In genomic region chr14:54954474-54954873, GRCm38 (mm10) we compare ENCODE assay signal across 27 mouse cellular contexts. TPM values are rescaled to one million over a fixed set of nuclear protein-coding genes. Genes with fewer than 3 reads are reported as not detected.
"Had no signal": no experiment of that assay in that cellular context is flagged by ENCODE, and none has a peak within 500 bp of the region (broad histone marks: within the 10 kb centered on the region; RNA-seq: fewer than 3 reads in every experiment).

No protein-coding gene starts in this region.

- H3K4me1 ChIP-seq: midbrain, embryonic 10.5 days; midbrain, embryonic 12.5 days; neural tube, embryonic 13.5 days; neural tube, embryonic 15.5 days had no signal

- H3K4me3 ChIP-seq: midbrain, embryonic 10.5 days; midbrain, embryonic 12.5 days; myocyte; neural tube, embryonic 13.5 days; neural tube, embryonic 15.5 days had no signal

- H3K27me3 ChIP-seq: midbrain, embryonic 12.5 days; neural tube, embryonic 13.5 days; neural tube, embryonic 15.5 days had no signal

- H3K9ac ChIP-seq: lung, embryonic 14.5 days; midbrain, embryonic 12.5 days; neural tube, embryonic 13.5 days; neural tube, embryonic 15.5 days had no signal

- H3K36me3 ChIP-seq: midbrain, embryonic 10.5 days; midbrain, embryonic 12.5 days; neural tube, embryonic 13.5 days; neural tube, embryonic 15.5 days had no signal

- H3K4me2 ChIP-seq: lung, embryonic 14.5 days; midbrain, embryonic 12.5 days; neural tube, embryonic 13.5 days; neural tube, embryonic 15.5 days had no signal

- H3K27ac ChIP-seq: midbrain, embryonic 10.5 days; midbrain, embryonic 12.5 days; neural tube, embryonic 13.5 days; neural tube, embryonic 15.5 days had no signal

- DNase-seq: lung, adult 18-20 months; lung, embryonic 14.5 days; lung, postnatal 10 days; lung, postnatal 4 days; midbrain, embryonic 14.5 days; retina, postnatal 1 day; right cerebral cortex, adult 18-20 months; right cerebral cortex, postnatal 25 days; right cerebral cortex, postnatal 4 days; spleen, adult 18-20 months; thymus, adult 18-20 months; thymus, postnatal 14 days; thymus, postnatal 36 days had no signal

- ATAC-seq: midbrain, embryonic 16.5 days had no signal

- H3K9me3 ChIP-seq: midbrain, embryonic 10.5 days; midbrain, embryonic 12.5 days; neural tube, embryonic 13.5 days; neural tube, embryonic 15.5 days had no signal

RNA-seq across cellular contexts. Expression of gene Myh6, which starts 12.3 kb away (rescaled TPM):
- total RNA-seq: megakaryocyte, adult 5-6 weeks; megakaryocyte-erythroid progenitor cell, adult 5-6 weeks had no signal
- polyA plus RNA-seq: small intestine, adult 2 months had no signal

RNA-seq across cellular contexts. Expression of gene Cmtm5, which starts 18.4 kb away (rescaled TPM):
- total RNA-seq: megakaryocyte, adult 5-6 weeks; megakaryocyte-erythroid progenitor cell, adult 5-6 weeks had no signal
- polyA plus RNA-seq: myocyte had no signal

RNA-seq across cellular contexts. Expression of gene Il25, which starts 22.0 kb away (rescaled TPM):
- total RNA-seq: megakaryocyte, adult 5-6 weeks; megakaryocyte-erythroid progenitor cell, adult 5-6 weeks had no signal
- polyA plus RNA-seq: lung, embryonic 14.5 days; lung, embryonic 16.5 days; midbrain, embryonic 10.5 days; midbrain, embryonic 12.5 days; midbrain, embryonic 14.5 days; neural tube, embryonic 11.5 days; stomach, embryonic 14.5 days; stomach, embryonic 16.5 days; thymus, postnatal 0 days had no signal

RNA-seq across cellular contexts. Expression of gene Gm17428, which starts 22.3 kb away (rescaled TPM):
- total RNA-seq: megakaryocyte, adult 5-6 weeks; megakaryocyte-erythroid progenitor cell, adult 5-6 weeks had no signal
- polyA plus RNA-seq: lung, embryonic 14.5 days; lung, embryonic 16.5 days; midbrain, embryonic 10.5 days; midbrain, embryonic 12.5 days; midbrain, embryonic 14.5 days; midbrain, embryonic 16.5 days; myocyte; neural tube, embryonic 11.5 days; neural tube, embryonic 13.5 days; neural tube, embryonic 15.5 days; small intestine, adult 2 months; stomach, embryonic 14.5 days; stomach, embryonic 16.5 days; thymus, postnatal 0 days had no signal

RNA-seq across cellular contexts. Expression of gene Efs, which starts 28.5 kb away (rescaled TPM):
- total RNA-seq: megakaryocyte, adult 5-6 weeks; megakaryocyte-erythroid progenitor cell, adult 5-6 weeks had no signal
